Mouse (Mus musculus) bone marrow macrophage, adult 2 months (primary cell): ENCODE results near the gene Neurl3.

Experiments
- CTCF ChIP-seq: IDR thresholded peaks from 2 replicates; pipeline ENCODE4 v1.5.1; 2012; ENCODE audit warnings: low read depth, mild to moderate bottlenecking, low read length, moderate library complexity
- POLR2A ChIP-seq: IDR thresholded peaks from 2 replicates; pipeline ENCODE4 v1.6.1; 2012; ENCODE audit warnings: mild to moderate bottlenecking, low read depth, low read length, borderline replicate concordance

- no peak for TF ChIP-seq CTCF
- no peak for TF ChIP-seq POLR2A
Observed at GRCm38 (mm10) chr1:36294402-36294801, 19.9 kb upstream of the Neurl3 start.
